Mouse (Mus musculus): ENCODE data around the gene Gm49510.

DNA sequence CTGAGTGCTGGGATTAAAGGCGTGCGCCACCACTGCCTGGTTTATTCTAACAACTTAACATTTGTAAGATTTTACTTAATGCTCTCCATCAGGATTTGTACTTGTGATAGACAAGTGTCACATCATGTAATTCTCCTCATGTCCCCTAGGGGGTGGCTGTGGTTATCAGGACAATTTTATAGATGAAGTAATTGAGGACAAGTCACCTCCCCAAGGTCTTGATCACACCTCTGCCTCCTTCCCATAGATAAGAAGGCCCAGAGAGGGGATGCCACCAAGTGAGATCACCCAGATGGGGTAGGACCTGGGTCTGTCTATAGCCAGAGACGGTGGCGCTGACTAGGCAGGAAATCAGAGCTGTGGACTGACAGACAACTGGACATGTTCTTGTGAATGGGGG lies 56.9 kb downstream of the Gm49510 start:
- TF ChIP-seq CTCF (conservative IDR thresholded peaks at IDR 0.05; ENCODE audit: insufficient read depth, insufficient read length, low read depth, low read length), result no peak
- TF ChIP-seq POLR2A (IDR thresholded peaks at IDR 0.05; ENCODE audit: low read depth, low read length), result no peak

All from kidney, adult 2 months (tissue).